Mouse (Mus musculus) megakaryocyte, embryonic 14.5 days (primary cell): ENCODE data around the gene Zdhhc7.

Experiments used
- FLI1 ChIP-seq: IDR thresholded peaks from 2 replicates; pipeline ENCODE4 v1.6.1; 2012; ENCODE audit warnings: low read length, inconsistent platforms, mixed read lengths
- GATA1 ChIP-seq: IDR thresholded peaks from 3 replicates; pipeline ENCODE4 v1.6.1; 2012; ENCODE audit warnings: mixed read lengths, low read length, inconsistent platforms, borderline replicate concordance

GRCm38 (mm10) chr8:120104721-120105272, 3.5 kb upstream of the Zdhhc7 start:
- no peak for TF ChIP-seq GATA1
- TF ChIP-seq FLI1: no peak
